Mouse (Mus musculus) cerebellum, adult (tissue): ENCODE measurements around the gene Morn2.
A peak's percentile ranks its signal among the peaks of the same experiment; 100 is the strongest.
"Not testable (repeated sequence)": the region's sequence is repeated elsewhere in the genome, so short reads cannot be mapped to it uniquely, and the experiment has no call there.

Source experiments
- ATAC-seq: cut with Nextera tagmentation; 2 replicates; pipeline ENCODE4 v1.9.2; 2017; ENCODE audit warnings: mild to moderate bottlenecking, moderate library complexity, mixed read lengths; ENCODE audit not compliant: insufficient number of reproducible peaks, low FRiP score, low TSS enrichment

Morn2 gene

GRCm38 (mm10) chr17:80290074-80290657 lies at the start of gene Morn2, which contains the start of gene Dhx57:
Gene Morn2 (plus strand): TSS chr17:80290203.
Gene Dhx57 (minus strand): TSS chr17:80290476.
- peak; percentile 99 for ATAC-seq

DNA sequence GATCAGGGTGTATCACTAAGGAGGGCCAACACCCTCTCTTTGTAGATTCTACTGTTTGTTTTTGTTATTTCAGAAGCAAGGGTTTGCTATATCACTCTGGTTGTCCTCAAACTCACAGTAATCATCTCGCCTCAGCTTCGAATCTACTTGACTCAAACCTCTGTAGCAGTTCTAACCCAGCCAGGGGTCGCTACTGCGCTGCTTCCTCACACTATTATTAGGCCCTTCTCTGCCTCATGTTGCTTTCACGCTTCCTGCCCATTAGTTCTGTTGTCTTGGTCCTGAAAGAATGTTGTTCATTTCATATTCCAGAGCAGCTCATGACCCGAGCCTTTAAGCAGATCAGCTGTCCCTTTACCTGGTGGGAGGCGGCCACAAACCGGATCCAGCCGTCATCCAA lies 48.4 kb upstream of the Morn2 start:
- ATAC-seq, result no peak

GRCm38 (mm10) chr17:80243116-80243515 lies 46.9 kb upstream of the Morn2 start:
- no peak for ATAC-seq

GRCm38 (mm10) chr17:80252757-80253525 lies 37.1 kb upstream of the Morn2 start:
- ATAC-seq, result no peak

DNA sequence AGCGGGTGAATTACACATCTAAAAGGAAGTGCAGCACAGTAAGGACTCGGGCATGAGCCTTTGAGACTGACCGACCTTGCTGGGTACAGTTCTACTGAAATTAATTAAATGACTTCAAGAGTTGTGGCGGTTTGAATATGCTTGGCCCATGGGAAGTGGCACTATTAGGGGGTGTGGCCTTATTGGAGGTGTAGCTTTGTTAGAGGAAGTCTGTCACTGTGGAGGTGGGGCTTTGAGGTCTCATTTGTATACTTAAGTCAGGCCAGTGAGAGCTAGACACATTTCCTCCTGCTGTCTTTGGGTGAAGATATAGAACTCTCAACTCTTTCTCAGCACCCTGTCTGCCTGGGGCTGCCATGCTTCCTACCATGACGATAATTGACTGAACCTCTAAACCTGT lies 35.6 kb upstream of the Morn2 start:
- ATAC-seq, result no peak

DNA sequence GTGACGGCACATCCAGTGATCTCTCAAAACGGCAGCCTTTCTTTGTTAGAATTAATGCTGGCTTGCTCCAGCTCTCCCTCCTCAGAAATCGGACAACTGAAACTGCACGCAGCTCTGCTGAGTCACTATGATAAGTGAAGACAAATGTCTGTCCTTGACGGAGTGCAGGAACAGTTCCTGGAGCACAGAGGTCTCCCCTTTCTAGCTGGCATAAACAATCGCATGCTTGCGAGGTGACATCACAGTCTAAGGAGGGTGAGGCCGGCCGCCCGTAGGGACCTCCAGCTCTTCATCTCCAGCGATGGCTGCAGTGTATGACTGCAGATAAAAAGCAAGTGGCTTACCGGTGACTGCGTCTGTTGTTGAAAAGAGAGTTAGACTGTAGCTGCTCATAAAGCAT lies 34.8 kb upstream of the Morn2 start:
- ATAC-seq, result no peak

DNA sequence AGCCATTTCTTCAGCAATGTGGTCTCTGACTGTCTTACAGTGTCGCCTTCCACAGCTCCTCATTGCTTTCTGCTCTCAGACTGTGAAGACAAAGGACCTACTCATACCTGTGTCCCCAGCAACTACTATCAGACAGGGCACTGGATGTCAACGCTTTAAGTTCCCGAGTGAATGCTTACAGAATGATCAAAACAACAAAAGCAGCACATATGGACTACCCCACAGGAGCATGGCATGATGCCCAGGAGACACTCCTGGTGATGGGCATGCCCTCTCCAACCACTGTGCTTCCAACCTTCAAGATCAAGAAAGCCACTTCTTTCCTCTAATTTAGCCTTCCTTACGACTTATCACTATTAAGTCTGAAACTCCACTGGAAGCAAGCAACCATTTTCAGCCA lies 22.9 kb upstream of the Morn2 start:
- ATAC-seq, result peak; percentile 83

GRCm38 (mm10) chr17:80268151-80268550 lies 21.9 kb upstream of the Morn2 start:
- no peak for ATAC-seq

DNA sequence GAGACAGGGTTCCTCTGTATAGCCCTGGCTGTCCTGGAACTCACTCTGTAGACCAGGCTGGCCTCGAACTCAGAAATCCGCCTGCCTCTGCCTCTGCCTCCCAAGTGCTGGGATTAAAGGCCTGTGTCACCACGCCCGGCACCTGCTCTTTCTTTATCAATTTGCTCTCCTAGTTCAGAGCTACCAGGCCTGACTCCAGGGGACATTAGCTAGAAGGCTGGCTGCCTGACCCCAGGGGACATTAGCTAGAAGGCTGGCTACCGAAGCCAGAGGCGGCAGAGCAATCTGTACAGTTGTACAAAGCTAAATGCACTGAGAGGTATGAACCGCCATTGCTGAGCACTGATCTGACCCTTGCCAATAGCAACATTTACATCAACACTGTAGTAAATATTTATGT lies 19.4 kb upstream of the Morn2 start:
- ATAC-seq, result not testable (repeated sequence)

DNA sequence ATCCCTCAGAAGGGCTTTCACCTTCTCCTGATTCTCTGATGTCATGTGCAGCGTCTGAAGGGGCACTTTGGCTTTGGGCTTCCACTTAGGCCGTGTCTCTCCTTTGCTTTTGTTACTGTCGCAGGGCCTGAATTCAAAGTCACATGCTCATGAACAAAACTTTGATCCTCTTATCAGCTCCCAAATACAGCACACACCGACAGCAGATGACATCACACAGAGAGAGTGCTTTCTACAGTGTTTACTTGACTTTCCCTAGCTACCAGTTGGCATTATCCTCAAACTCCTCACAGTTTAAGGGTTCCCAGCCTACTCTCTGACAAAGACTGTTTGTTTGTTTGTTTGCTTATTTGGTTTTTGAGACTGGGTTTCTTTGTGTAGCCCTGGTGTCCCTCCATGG lies 11.7 kb upstream of the Morn2 start:
- no peak for ATAC-seq

- ATAC-seq, result no peak
Measured at GRCm38 (mm10) chr17:80279340-80280070, 10.5 kb upstream of the Morn2 start.

DNA sequence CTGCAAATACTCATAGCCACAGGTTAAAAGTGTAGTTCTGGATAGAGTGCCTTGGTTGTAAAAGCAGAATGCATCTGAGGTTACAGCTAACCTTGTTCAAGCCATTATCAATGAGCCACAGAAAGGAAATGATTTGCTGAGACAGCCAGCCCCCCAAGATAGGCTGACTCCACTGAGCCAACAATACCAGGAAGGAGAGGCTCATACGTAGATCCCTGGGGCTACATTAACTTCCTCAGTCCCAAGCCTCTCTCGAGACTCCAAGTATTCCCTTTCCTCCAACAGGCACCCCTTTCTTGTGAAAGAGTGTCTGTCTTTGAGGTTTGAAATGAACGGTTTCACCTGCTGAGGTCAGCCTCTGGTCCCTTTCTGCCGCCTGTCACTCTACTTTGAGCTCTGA lies 5.6 kb upstream of the Morn2 start:
- ATAC-seq, result no peak

DNA sequence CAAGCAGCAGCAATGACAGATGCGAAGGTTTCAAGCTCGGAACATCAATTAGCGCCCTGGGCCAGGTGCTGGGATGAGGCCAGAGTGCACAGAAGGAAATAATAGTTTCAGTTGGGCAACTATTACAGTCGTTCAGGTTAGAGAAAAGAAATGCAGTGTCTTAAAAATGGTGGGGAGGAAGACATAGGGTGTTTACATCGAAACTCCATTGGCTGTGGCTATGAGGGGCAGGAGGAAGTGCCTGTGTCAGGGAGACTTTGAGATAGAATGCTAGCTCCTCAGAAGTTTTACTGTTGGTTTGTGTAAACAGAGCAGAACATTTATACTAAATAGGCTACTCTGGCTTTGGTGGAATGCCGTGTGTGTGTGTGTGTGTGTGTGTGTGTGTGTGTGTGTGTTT lies 2.0 kb upstream of the Morn2 start:
- no peak for ATAC-seq

- no peak; the same call in 1 of the 2 replicates for ATAC-seq
Measured at GRCm38 (mm10) chr17:80289280-80290073, 526 bp upstream of the Morn2 start.

DNA sequence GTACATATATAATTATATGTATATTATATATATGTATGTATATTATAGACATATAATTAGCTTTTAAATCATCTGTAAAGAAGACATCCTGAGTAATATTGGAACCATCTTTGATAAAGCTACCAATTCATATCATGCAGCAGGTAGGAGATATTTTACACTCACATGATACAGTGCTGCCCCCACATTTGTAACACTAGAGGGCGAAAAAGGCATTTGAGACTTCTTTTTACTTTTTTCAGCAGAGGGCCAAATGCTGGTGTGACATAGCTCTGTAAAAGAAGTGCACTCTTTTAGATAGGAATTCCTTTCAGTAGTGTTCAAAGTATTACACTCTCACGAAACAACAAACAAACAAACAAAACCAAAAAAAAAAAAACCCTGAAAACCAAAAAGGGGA lies 1.1 kb downstream of the Morn2 start:
- ATAC-seq, result no peak

- ATAC-seq, result no peak
Measured at GRCm38 (mm10) chr17:80295258-80295657, 5.3 kb downstream of the Morn2 start.

DNA sequence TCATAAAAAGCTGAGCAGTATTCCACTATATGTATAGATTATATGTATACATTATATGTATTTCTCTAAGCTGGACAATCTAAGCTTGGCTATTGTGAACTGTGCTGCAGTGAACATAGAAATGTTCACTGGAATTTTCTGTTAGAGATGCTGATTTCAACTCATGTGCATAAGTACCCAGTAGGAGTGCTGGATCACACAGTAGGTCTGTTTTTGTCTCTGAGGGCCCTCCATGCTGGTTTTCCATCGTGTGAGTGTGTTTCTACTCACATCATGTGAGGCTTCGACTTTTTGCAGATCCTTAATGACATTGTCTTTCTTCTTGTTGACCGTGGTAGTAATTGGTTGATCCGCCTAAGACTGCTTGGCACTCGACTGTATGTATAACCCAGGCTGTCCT lies 8.8 kb downstream of the Morn2 start:
- ATAC-seq, result no peak

GRCm38 (mm10) chr17:80307251-80307650 lies 17.2 kb downstream of the Morn2 start, which contains the start of gene Arhgef33:
Gene Arhgef33 (plus strand): TSS chr17:80307407.
- no peak for ATAC-seq

DNA sequence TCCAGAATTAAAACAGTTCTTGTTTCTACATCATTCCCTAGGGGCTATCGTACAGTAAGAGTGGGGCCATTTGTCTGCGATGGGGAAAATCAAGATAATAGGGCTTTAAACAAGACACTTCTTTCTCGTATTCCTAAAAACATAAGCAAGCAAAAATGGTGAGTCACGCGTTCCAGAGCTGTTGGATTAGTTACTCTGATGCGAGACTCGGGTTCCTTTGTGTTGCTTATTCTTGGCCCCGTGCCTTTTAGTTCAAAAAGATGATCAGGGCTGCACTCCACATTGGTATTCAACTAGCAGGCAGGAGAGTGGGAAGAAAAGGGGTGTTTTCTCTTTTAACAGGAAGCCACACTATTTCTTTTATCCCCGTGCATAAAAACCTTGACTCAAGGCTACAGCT lies 21.8 kb downstream of the Morn2 start:
- ATAC-seq, result no peak

GRCm38 (mm10) chr17:80312405-80312804 lies 22.4 kb downstream of the Morn2 start:
- no peak for ATAC-seq

DNA sequence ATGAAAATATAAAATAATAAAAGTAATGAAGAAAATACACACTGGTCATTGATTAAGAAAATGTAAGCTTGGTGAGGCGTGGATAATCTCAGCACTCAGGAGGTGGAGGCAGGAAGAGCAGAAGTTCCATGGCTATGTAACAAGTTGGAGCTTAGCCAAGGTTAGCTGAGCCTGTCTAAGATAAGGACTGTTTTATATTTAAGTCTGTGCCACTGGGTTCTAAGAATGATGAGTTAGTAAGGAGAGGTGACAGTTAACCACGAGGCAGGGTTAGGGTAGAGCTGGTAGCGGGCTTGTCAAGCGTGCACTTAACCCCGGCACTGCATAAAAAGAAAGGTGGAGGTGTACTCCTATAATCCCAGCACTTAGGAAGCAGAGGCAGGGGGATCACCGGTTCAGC lies 32.2 kb downstream of the Morn2 start:
- ATAC-seq, result no peak
